In the genomic region with DNA sequence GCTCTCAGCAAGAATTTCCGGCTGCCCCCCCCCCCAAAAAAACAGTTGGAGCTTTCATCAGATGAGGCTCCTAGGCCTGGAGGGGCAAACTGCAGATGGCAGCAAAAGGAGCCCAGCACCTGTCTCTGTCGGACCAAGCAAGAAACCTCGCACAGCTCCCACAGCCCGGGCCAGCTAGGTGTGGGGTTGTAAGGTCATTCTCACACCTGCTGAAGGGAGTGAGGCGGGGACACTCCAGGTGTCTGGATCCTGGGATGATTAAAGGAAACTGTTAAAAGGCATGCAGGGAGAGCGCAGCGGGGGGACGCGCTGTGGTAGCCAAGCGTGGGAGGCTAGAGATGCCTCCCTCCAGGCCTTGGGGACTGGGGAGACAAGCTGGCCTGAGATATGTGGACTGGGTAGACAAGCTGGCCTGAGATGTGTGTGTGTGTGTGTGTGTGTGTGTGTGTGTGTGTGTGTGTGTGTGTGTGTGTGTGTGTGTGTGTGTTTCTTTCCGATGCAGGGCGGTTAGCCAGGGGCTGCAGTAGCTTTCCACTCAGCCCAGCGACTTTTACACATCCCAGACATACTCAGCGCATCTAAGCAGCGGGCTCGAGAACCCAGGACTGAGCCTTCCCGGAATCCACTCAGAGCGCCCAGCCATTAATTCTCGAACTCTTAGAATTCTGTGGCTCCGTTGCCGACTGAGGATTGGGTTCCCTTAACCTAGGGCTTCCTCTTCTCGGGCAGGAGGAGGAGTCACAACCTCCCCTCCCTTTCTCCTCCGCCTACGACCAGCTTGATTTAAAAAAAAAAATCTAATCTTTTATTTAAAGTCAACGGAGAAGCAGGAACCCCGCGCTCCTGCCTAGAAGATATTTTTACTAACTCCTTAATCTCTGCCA, we compare ENCODE assay signal across 8 mouse cellular contexts. TPM values are rescaled to one million over a fixed set of nuclear protein-coding genes. Genes with fewer than 3 reads are reported as not detected.
DNase-seq lines count a peak whose midpoint lies in the region; ATAC-seq and TF ChIP-seq lines count a peak whose summit lies in the region.

No protein-coding gene starts in this region.

- peak; percentile 60 for ATAC-seq in CD4-positive, CD25-positive, alpha-beta regulatory T cell, adult 4 months
- ATAC-seq in heart, embryonic 15.5 days (replicated peaks; ENCODE audit: insufficient number of reproducible peaks, insufficient read depth, low FRiP score, low read depth) = no peak; the same call in 1 of the 2 replicates
- ATAC-seq in liver, embryonic 16.5 days (ENCODE audit: low read depth) = peak; percentile 14; the same call in 1 of the 2 replicates
- ATAC-seq in neural tube, embryonic 11.5 days (ENCODE audit: insufficient read depth, low FRiP score, low TSS enrichment) = no peak
- peak; percentile 21; the same call in 1 of the 2 replicates for ATAC-seq in stomach, postnatal 0 days (ENCODE audit: low FRiP score, low TSS enrichment)

- 18% methylated on average over 25 of the region's 27 CpGs for WGBS in heart, embryonic 15.5 days
- 13% methylated on average over 25 of the region's 27 CpGs for WGBS in liver, embryonic 16.5 days (ENCODE audit: insufficient replicate concordance)
- 21% methylated on average over 25 of the region's 27 CpGs for WGBS in neural tube, embryonic 11.5 days
- WGBS in stomach, postnatal 0 days = 20% methylated on average over 19 of the region's 27 CpGs

- H3K9me3 ChIP-seq in erythroblast, embryonic 14.5 days (ENCODE audit: control insufficient read depth, low read length) = peaks cover 9% of the 10 kb centered on the region
- no peaks in the 10 kb centered on the region for H3K9me3 ChIP-seq in heart, embryonic 15.5 days (replicated peaks)
- no peaks in the 10 kb centered on the region; the same call in 1 of the 2 replicates for H3K9me3 ChIP-seq in liver, embryonic 16.5 days (replicated peaks; ENCODE audit: control insufficient read depth, low read length)
- no peaks in the 10 kb centered on the region for H3K9me3 ChIP-seq in neural tube, embryonic 11.5 days (ENCODE audit: control insufficient read depth, low read length)
- no peaks in the 10 kb centered on the region for H3K9me3 ChIP-seq in stomach, postnatal 0 days (ENCODE audit: control insufficient read depth, low read length)

- H3K36me3 ChIP-seq in erythroblast, embryonic 14.5 days (ENCODE audit: control insufficient read depth) = no peaks in the 10 kb centered on the region
- no peaks in the 10 kb centered on the region for H3K36me3 ChIP-seq in heart, embryonic 15.5 days
- no peaks in the 10 kb centered on the region for H3K36me3 ChIP-seq in liver, embryonic 16.5 days (ENCODE audit: control insufficient read depth, insufficient read depth)
- H3K36me3 ChIP-seq in neural tube, embryonic 11.5 days (ENCODE audit: control insufficient read depth, insufficient read depth, low read length) = no peaks in the 10 kb centered on the region
- H3K36me3 ChIP-seq in stomach, postnatal 0 days (ENCODE audit: control insufficient read depth, insufficient read depth, low read length) = no peaks in the 10 kb centered on the region

- H3K27ac ChIP-seq in bone marrow macrophage, adult 2 months (ENCODE audit: insufficient read depth, low read depth, low read length) = peak overlapping the region; percentile 95
- peak overlapping the region; percentile 94 for H3K27ac ChIP-seq in heart, embryonic 15.5 days
- peak overlapping the region; percentile 89 for H3K27ac ChIP-seq in liver, embryonic 16.5 days (ENCODE audit: low read length)
- no peak overlapping the region; the same call in 1 of the 2 replicates for H3K27ac ChIP-seq in neural tube, embryonic 11.5 days (ENCODE audit: low read depth, low read length)
- peak overlapping the region; percentile 93 for H3K27ac ChIP-seq in stomach, postnatal 0 days (replicated peaks)

- no peak for TF ChIP-seq EP300 in stomach, postnatal 0 days (optimal IDR thresholded peaks at IDR 0.05)

- peak overlapping the region; percentile 44 for H3K9ac ChIP-seq in heart, embryonic 15.5 days
- peak overlapping the region; percentile 61 for H3K9ac ChIP-seq in liver, embryonic 16.5 days (ENCODE audit: low read depth, low read length)
- H3K9ac ChIP-seq in neural tube, embryonic 11.5 days (ENCODE audit: low read length) = no peak overlapping the region
- peak overlapping the region; percentile 45; the same call in 1 of the 2 replicates for H3K9ac ChIP-seq in stomach, postnatal 0 days (ENCODE audit: low read length)

- peak overlapping the region; percentile 71 for H3K4me2 ChIP-seq in heart, embryonic 15.5 days
- peak overlapping the region; percentile 84 for H3K4me2 ChIP-seq in liver, embryonic 16.5 days (ENCODE audit: low read depth, low read length)
- H3K4me2 ChIP-seq in neural tube, embryonic 11.5 days (ENCODE audit: low read depth) = peak overlapping the region; percentile 45
- peak overlapping the region; percentile 54 for H3K4me2 ChIP-seq in stomach, postnatal 0 days (replicated peaks; ENCODE audit: low read depth)

- peak; percentile 56 for DNase-seq in kidney, postnatal 10 days
- peak; percentile 26 for DNase-seq in neural tube, embryonic 11.5 days (ENCODE audit: low spot score)
- peak; percentile 43 for DNase-seq in stomach, postnatal 0 days (ENCODE audit: low spot score)

- peaks cover 12% of the 10 kb centered on the region for H3K27me3 ChIP-seq in erythroblast, embryonic 14.5 days (ENCODE audit: control insufficient read depth)
- no peaks in the 10 kb centered on the region for H3K27me3 ChIP-seq in heart, embryonic 15.5 days
- no peaks in the 10 kb centered on the region for H3K27me3 ChIP-seq in liver, embryonic 16.5 days (ENCODE audit: control insufficient read depth, insufficient read depth, low read depth, low read length)
- no peaks in the 10 kb centered on the region for H3K27me3 ChIP-seq in neural tube, embryonic 11.5 days (ENCODE audit: control insufficient read depth, insufficient read depth, low read length)
- H3K27me3 ChIP-seq in stomach, postnatal 0 days (ENCODE audit: control insufficient read depth, insufficient read depth, low read length) = no peaks in the 10 kb centered on the region

- TF ChIP-seq CTCF in bone marrow macrophage, adult 2 months (IDR thresholded peaks at IDR 0.05; ENCODE audit: low read depth, low read length) = no peak
- no peak for TF ChIP-seq CTCF in stomach, postnatal 0 days (IDR thresholded peaks at IDR 0.05; ENCODE audit: low read depth)

- peak overlapping the region; percentile 68 for H3K4me3 ChIP-seq in bone marrow macrophage, adult 2 months (ENCODE audit: insufficient read depth, low read length)
- peak overlapping the region; percentile 82 for H3K4me3 ChIP-seq in erythroblast, embryonic 14.5 days (replicated peaks)
- H3K4me3 ChIP-seq in heart, embryonic 15.5 days = peak overlapping the region; percentile 74
- peak overlapping the region; percentile 75 for H3K4me3 ChIP-seq in liver, embryonic 16.5 days (ENCODE audit: low read depth, low read length)
- peak overlapping the region; percentile 64 for H3K4me3 ChIP-seq in neural tube, embryonic 11.5 days (ENCODE audit: low read depth, low read length)
- peak overlapping the region; percentile 66 for H3K4me3 ChIP-seq in stomach, postnatal 0 days (ENCODE audit: low read depth, low read length)

- TF ChIP-seq POLR2A in bone marrow macrophage, adult 2 months (IDR thresholded peaks at IDR 0.05; ENCODE audit: borderline replicate concordance, low read depth, low read length) = no peak

- no peaks in the 10 kb centered on the region for H3K4me1 ChIP-seq in bone marrow macrophage, adult 2 months (ENCODE audit: control insufficient read depth, insufficient read depth, low read length)
- H3K4me1 ChIP-seq in erythroblast, embryonic 14.5 days (ENCODE audit: control insufficient read depth) = peaks cover 23% of the 10 kb centered on the region
- H3K4me1 ChIP-seq in heart, embryonic 15.5 days (replicated peaks) = no peaks in the 10 kb centered on the region
- no peaks in the 10 kb centered on the region; the same call in 1 of the 2 replicates for H3K4me1 ChIP-seq in liver, embryonic 16.5 days (ENCODE audit: control insufficient read depth, low read depth, low read length)
- no peaks in the 10 kb centered on the region for H3K4me1 ChIP-seq in neural tube, embryonic 11.5 days (ENCODE audit: control insufficient read depth, insufficient read depth, low read length)
- no peaks in the 10 kb centered on the region for H3K4me1 ChIP-seq in stomach, postnatal 0 days (replicated peaks; ENCODE audit: control insufficient read depth, insufficient read depth)

RNA-seq across cellular contexts. Expression of a gene that starts 44.1 kb away (rescaled TPM):
- polyA plus RNA-seq in CD4-positive, CD25-positive, alpha-beta regulatory T cell, adult 4 months (2017; shearing (Covaris generic)) = 1 to 10 TPM; 6.0 to 10.0 TPM
- 49.1 and 79.0 TPM in 2 replicates for polyA plus RNA-seq in bone marrow macrophage, adult 2 months (2012; ENCODE audit: insufficient read depth, insufficient read length, missing spikeins)
- 0.13 TPM in 2 replicates for polyA plus RNA-seq in erythroblast, embryonic 14.5 days (2012)
- 5.3 and 5.9 TPM in 2 replicates for polyA plus RNA-seq in heart, embryonic 15.5 days (2015; fragmentation: Nextera tagmentation; extraction: Ambion mirVana)
- polyA plus RNA-seq in liver, embryonic 16.5 days (2015; fragmentation: Nextera tagmentation; extraction: Ambion mirVana) = 1.4 and 1.8 TPM in 2 replicates
- polyA plus RNA-seq in neural tube, embryonic 11.5 days (2014; fragmentation: Nextera tagmentation; extraction: Ambion mirVana) = 6.5 and 9.3 TPM in 2 replicates
- 3.6 and 3.7 TPM in 2 replicates for polyA plus RNA-seq in stomach, postnatal 0 days (2015; fragmentation: Nextera tagmentation; extraction: Ambion mirVana)

Comparison
In these comparisons a context has a peak if more than half of its experiments do, and no peak if none do; other contexts are left out.
1. ATAC-seq: peak in CD4-positive, CD25-positive, alpha-beta regulatory T cell, adult 4 months (single experiment), liver, embryonic 16.5 days (single experiment) and stomach, postnatal 0 days (single experiment); none in heart, embryonic 15.5 days (single experiment) and neural tube, embryonic 11.5 days (single experiment).
2. Peak in every context shown above with its lines, with median percentiles within 50 percentile points of each other: H3K4me3 ChIP-seq, H3K4me2 ChIP-seq and DNase-seq.